Mouse (Mus musculus): ENCODE results near the gene Limch1. TPM values are rescaled to one million over a fixed set of nuclear protein-coding genes. Genes with fewer than 3 reads are reported as not detected.

The Limch1 gene
- total and polyA plus RNA-seq, 3 experiments: 0.05 TPM; not detected in 2

DNA sequence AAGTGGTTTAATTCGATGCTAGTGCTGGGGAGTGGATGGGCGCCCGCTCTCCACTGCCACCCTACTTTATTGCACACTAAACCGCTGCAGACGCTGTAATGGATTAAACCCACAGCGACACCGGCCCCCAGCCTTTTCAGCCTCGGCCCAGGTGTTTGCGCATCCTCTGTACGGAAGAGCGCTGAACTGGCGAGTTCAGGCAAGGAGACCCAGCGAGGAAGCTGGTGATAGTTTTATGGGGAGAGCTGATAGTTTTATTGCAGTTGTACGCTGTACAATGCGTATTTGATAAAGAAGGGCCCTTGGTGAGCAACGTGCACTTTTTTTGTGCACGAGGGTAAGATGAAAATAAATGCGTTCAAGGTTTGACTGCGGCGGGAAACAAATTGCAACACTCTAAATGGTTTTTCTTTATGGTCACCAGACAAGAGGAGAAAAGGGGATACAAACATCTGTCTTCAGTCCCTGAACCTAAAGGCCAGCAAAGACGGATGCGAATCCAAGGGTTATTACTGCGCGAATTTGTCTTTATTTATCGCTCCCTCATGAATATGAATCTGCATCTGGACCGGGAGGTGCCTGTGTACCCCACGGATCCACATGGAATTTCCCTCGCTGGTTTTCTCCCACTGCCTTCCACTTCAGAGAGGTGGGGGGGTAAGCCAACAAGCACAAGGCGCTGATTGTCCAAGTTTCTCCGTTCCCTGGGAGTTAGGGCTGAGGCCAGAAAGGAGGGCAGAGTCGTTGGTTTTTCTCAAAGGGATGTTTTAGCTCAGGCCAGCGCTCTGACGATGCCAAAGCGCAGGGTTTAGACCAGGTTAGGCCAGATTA is 355.2 kb downstream of the Limch1 start:
- no peaks in the 10 kb centered on the region for H3K27me3 ChIP-seq (replicated peaks)
- dilution Hi-C loops (cut with MboI; ENCODE audit: extremely low pct_ligation_motif_present, extremely low pct_unique_long_range_greater_than_20kb, low sequenced_read_pairs): no loop called here
- H3K27ac ChIP-seq (ENCODE audit: insufficient read depth, low read depth): no peak overlapping the region
- H3K9me3 ChIP-seq (replicated peaks; ENCODE audit: low read length): no peaks in the 10 kb centered on the region
- DNase-seq (ENCODE audit: extremely low read depth): no peak
- no peak overlapping the region for H3K4me3 ChIP-seq (replicated peaks in 1 of 3; ENCODE audit: low read depth in 2 of 3, low read length in 2 of 3, poor library complexity in 1 of 3)
- no peak overlapping the region for H3K9ac ChIP-seq (ENCODE audit: insufficient read depth, low read depth)
- in situ Hi-C loops (cut with MboI; ENCODE audit: low pct_ligation_motif_present, low pct_unique_long_range_greater_than_20kb, low sequenced_read_pairs): no loop called here
- H3K4me1 ChIP-seq (ENCODE audit: control insufficient read depth in 1 of 2, insufficient read depth in 2 of 2): no peaks in the 10 kb centered on the region
- H3K4me2 ChIP-seq (ENCODE audit: insufficient read depth, low read depth, poor library complexity, severe bottlenecking): no peak overlapping the region
- TF ChIP-seq POLR2AphosphoS2 (IDR thresholded peaks at IDR 0.05; ENCODE audit: low read depth, low read length): no peak
- no peak for TF ChIP-seq SMC3 (IDR thresholded peaks at IDR 0.05; ENCODE audit: low read depth, low read length)
- no peak for TF ChIP-seq ZC3H11A (IDR thresholded peaks at IDR 0.05; ENCODE audit: low read depth, low read length)
- TF ChIP-seq E2F4 (IDR thresholded peaks at IDR 0.05; ENCODE audit: insufficient replicate concordance, low read depth, low read length): no peak
- TF ChIP-seq JUND (conservative IDR thresholded peaks at IDR 0.05; ENCODE audit: low read depth, low read length): no peak
- no peak for TF ChIP-seq HCFC1 (IDR thresholded peaks at IDR 0.05; ENCODE audit: low read depth, low read length)
- no peak for TF ChIP-seq ZMIZ1 (IDR thresholded peaks at IDR 0.05; ENCODE audit: low read depth, low read length)
- TF ChIP-seq JUN (IDR thresholded peaks at IDR 0.05; ENCODE audit: insufficient read depth, low read depth, low read length): no peak
- no peak for TF ChIP-seq MYC (IDR thresholded peaks at IDR 0.05; ENCODE audit: low read depth, low read length)
- TF ChIP-seq USF2 (conservative IDR thresholded peaks at IDR 0.05; ENCODE audit: low read depth, low read length): no peak
- no peak for TF ChIP-seq BHLHE40 (IDR thresholded peaks at IDR 0.05; ENCODE audit: low read depth, low read length)
- no peak for TF ChIP-seq UBTF (IDR thresholded peaks at IDR 0.05; ENCODE audit: low read depth, low read length)
- no peak for TF ChIP-seq ELF1 (IDR thresholded peaks at IDR 0.05; ENCODE audit: low read depth, low read length)
- no peak for TF ChIP-seq CTCF (conservative IDR thresholded peaks at IDR 0.05 in 1 of 2, IDR thresholded peaks at IDR 0.05 in 1 of 2; ENCODE audit: low read depth in 2 of 2, low read length in 2 of 2)
- no peak for TF ChIP-seq PAX5 (IDR thresholded peaks at IDR 0.05; ENCODE audit: low read length)
- H3K36me3 ChIP-seq (replicated peaks in 1 of 2; ENCODE audit: control insufficient read depth in 1 of 2, insufficient read depth in 1 of 2, low read length in 1 of 2): no peaks in the 10 kb centered on the region
- no peaks in the 10 kb centered on the region for H3K79me2 ChIP-seq (replicated peaks; ENCODE audit: control insufficient read depth, extremely low read depth, insufficient read depth, poor library complexity, severe bottlenecking)

DNA sequence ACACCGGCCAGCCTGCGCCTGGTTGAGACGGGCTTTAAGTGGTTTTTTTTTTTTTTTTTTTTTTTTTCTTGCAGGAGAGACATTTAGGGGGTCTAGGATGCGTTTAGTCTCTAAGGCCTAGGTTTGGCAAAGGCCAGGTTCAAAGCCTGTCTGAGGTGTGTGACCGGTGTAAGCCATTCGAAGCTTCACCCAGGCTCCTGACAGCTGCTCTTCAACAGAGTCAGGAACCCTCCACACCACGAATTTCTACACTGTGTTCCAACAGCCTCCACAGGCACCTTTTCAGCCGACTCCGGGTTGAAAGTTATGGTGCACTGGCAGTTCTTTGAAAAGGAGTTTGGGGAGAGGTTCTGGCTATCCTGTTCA is 355.8 kb downstream of the Limch1 start:
- Histone ChIP-seq H3K36me3 (replicated peaks in 1 of 2; ENCODE audit: control insufficient read depth in 1 of 2, insufficient read depth in 1 of 2, low read length in 1 of 2) (no peaks in the 10 kb centered on the region), H3K27ac (ENCODE audit: insufficient read depth, low read depth) (no peak overlapping the region), H3K27me3 (replicated peaks) (no peaks in the 10 kb centered on the region), H3K9ac (ENCODE audit: insufficient read depth, low read depth) (no peak overlapping the region), H3K79me2 (replicated peaks; ENCODE audit: control insufficient read depth, extremely low read depth, insufficient read depth, poor library complexity, severe bottlenecking) (no peaks in the 10 kb centered on the region), H3K9me3 (replicated peaks; ENCODE audit: low read length) (no peaks in the 10 kb centered on the region), H3K4me3 (replicated peaks in 1 of 3; ENCODE audit: low read depth in 2 of 3, low read length in 2 of 3, poor library complexity in 1 of 3) (no peak overlapping the region), H3K4me1 (ENCODE audit: control insufficient read depth in 1 of 2, insufficient read depth in 2 of 2) (no peaks in the 10 kb centered on the region), H3K4me2 (ENCODE audit: insufficient read depth, low read depth, poor library complexity, severe bottlenecking) (no peak overlapping the region)
- no peak for TF ChIP-seq ZMIZ1 (IDR thresholded peaks at IDR 0.05; ENCODE audit: low read depth, low read length)
- in situ Hi-C loops (cut with MboI; ENCODE audit: low pct_ligation_motif_present, low pct_unique_long_range_greater_than_20kb, low sequenced_read_pairs) (no loop called here), dilution Hi-C loops (cut with MboI; ENCODE audit: extremely low pct_ligation_motif_present, extremely low pct_unique_long_range_greater_than_20kb, low sequenced_read_pairs) (no loop called here)
- no peak for DNase-seq (ENCODE audit: extremely low read depth)
